Mouse (Mus musculus): ENCODE measurements around the gene 2310061I04Rik. TPM values are rescaled to one million over a fixed set of nuclear protein-coding genes. Genes with fewer than 3 reads are reported as not detected.

The 2310061I04Rik gene
- total RNA-seq, 2 experiments from 2014 or later, result 10.9 to 160 TPM

GRCm38 (mm10) chr17:35843514-35843913, 53.7 kb downstream of the 2310061I04Rik start:
- no peak for ATAC-seq (replicated peaks; ENCODE audit: low FRiP score, low TSS enrichment, poor library complexity, severe bottlenecking)

Other genes starting within 250 kb of the 2310061I04Rik start
- 32.5 and 44.2 TPM in 2 replicates for gene Vars2, start 229.8 kb downstream of the 2310061I04Rik start, total RNA-seq (2014; fragmentation: Nextera tagmentation)
- gene Vars2, start 229.8 kb downstream of the 2310061I04Rik start, total RNA-seq (2017), result 8.3 and 19.1 TPM in 2 replicates
- gene Gtf2h4, start 223.7 kb downstream of the 2310061I04Rik start, total RNA-seq (2014; fragmentation: Nextera tagmentation), result 30.3 and 52.4 TPM in 2 replicates
- 35.0 and 40.6 TPM in 2 replicates for gene Gtf2h4, start 223.7 kb downstream of the 2310061I04Rik start, total RNA-seq (2017)
- not detected in 2 replicates for gene Ddr1, start 192.8 kb downstream of the 2310061I04Rik start, total RNA-seq (2014; fragmentation: Nextera tagmentation)
- not detected in 2 replicates for gene Ddr1, start 192.8 kb downstream of the 2310061I04Rik start, total RNA-seq (2017)
- 9.4 and 18.1 TPM in 2 replicates for gene Ier3, start 75.7 kb downstream of the 2310061I04Rik start, total RNA-seq (2014; fragmentation: Nextera tagmentation)
- 16.1 and 18.2 TPM in 2 replicates for gene Ier3, start 75.7 kb downstream of the 2310061I04Rik start, total RNA-seq (2017)
- gene Flot1, start 74.2 kb downstream of the 2310061I04Rik start, total RNA-seq (2014; fragmentation: Nextera tagmentation), result 68.3 and 99.7 TPM in 2 replicates
- 73.0 and 82.4 TPM in 2 replicates for gene Flot1, start 74.2 kb downstream of the 2310061I04Rik start, total RNA-seq (2017)
- gene Tubb5, start 59.1 kb downstream of the 2310061I04Rik start, total RNA-seq (2014; fragmentation: Nextera tagmentation), result 823 and 947 TPM in 2 replicates
- 678 and 844 TPM in 2 replicates for gene Tubb5, start 59.1 kb downstream of the 2310061I04Rik start, total RNA-seq (2017)
- gene Mdc1, start 55.9 kb downstream of the 2310061I04Rik start, total RNA-seq (2014; fragmentation: Nextera tagmentation), result 71.8 and 74.8 TPM in 2 replicates
- gene Mdc1, start 55.9 kb downstream of the 2310061I04Rik start, total RNA-seq (2017), result 18.4 and 19.8 TPM in 2 replicates
- 27.0 and 32.4 TPM in 2 replicates for gene Nrm, start 36.1 kb downstream of the 2310061I04Rik start, total RNA-seq (2014; fragmentation: Nextera tagmentation)
- 15.0 and 26.4 TPM in 2 replicates for gene Nrm, start 36.1 kb downstream of the 2310061I04Rik start, total RNA-seq (2017)
- 11.9 and 13.3 TPM in 2 replicates for gene Ppp1r18, start 31.8 kb downstream of the 2310061I04Rik start, total RNA-seq (2014; fragmentation: Nextera tagmentation)
- gene Ppp1r18, start 31.8 kb downstream of the 2310061I04Rik start, total RNA-seq (2017), result 1.0 and 2.3 TPM in 2 replicates
- gene Dhx16, start 17.6 kb downstream of the 2310061I04Rik start, total RNA-seq (2014; fragmentation: Nextera tagmentation), result 132 and 133 TPM in 2 replicates
- gene Dhx16, start 17.6 kb downstream of the 2310061I04Rik start, total RNA-seq (2017), result 51.3 and 68.8 TPM in 2 replicates
- gene Atat1, start 12.6 kb upstream of the 2310061I04Rik start, total RNA-seq (2014; fragmentation: Nextera tagmentation), result 23.1 and 31.9 TPM in 2 replicates
- gene Atat1, start 12.6 kb upstream of the 2310061I04Rik start, total RNA-seq (2017), result 3.0 and 4.3 TPM in 2 replicates
- gene Mrps18b, start 19.0 kb upstream of the 2310061I04Rik start, total RNA-seq (2014; fragmentation: Nextera tagmentation), result 140 and 175 TPM in 2 replicates
- gene Mrps18b, start 19.0 kb upstream of the 2310061I04Rik start, total RNA-seq (2017), result 72.7 and 92.6 TPM in 2 replicates
- gene Ppp1r10, start 19.0 kb upstream of the 2310061I04Rik start, total RNA-seq (2014; fragmentation: Nextera tagmentation), result 80.8 and 95.1 TPM in 2 replicates
- gene Ppp1r10, start 19.0 kb upstream of the 2310061I04Rik start, total RNA-seq (2017), result 86.4 and 103 TPM in 2 replicates
- gene Abcf1, start 72.3 kb upstream of the 2310061I04Rik start, total RNA-seq (2014; fragmentation: Nextera tagmentation), result 132 and 157 TPM in 2 replicates
- 398 and 560 TPM in 2 replicates for gene Abcf1, start 72.3 kb upstream of the 2310061I04Rik start, total RNA-seq (2017)
- 27.1 and 28.2 TPM in 2 replicates for gene Gnl1, start 82.4 kb upstream of the 2310061I04Rik start, total RNA-seq (2014; fragmentation: Nextera tagmentation)
- 13.8 and 16.3 TPM in 2 replicates for gene Gnl1, start 82.4 kb upstream of the 2310061I04Rik start, total RNA-seq (2017)
- 41.0 and 48.3 TPM in 2 replicates for gene Prr3, start 82.8 kb upstream of the 2310061I04Rik start, total RNA-seq (2014; fragmentation: Nextera tagmentation)
- 20.5 and 31.3 TPM in 2 replicates for gene Prr3, start 82.8 kb upstream of the 2310061I04Rik start, total RNA-seq (2017)
- 6.8 and 10.1 TPM in 2 replicates for gene H2-T24, start 123.1 kb upstream of the 2310061I04Rik start, total RNA-seq (2014; fragmentation: Nextera tagmentation)
- 25.5 and 35.1 TPM in 2 replicates for gene H2-T24, start 123.1 kb upstream of the 2310061I04Rik start, total RNA-seq (2017)
- gene H2-T23, start 135.4 kb upstream of the 2310061I04Rik start, total RNA-seq (2014; fragmentation: Nextera tagmentation), result 55.6 and 98.1 TPM in 2 replicates
- 84.5 and 111 TPM in 2 replicates for gene H2-T23, start 135.4 kb upstream of the 2310061I04Rik start, total RNA-seq (2017)
- 17.1 and 25.6 TPM in 2 replicates for gene H2-T22, start 145.3 kb upstream of the 2310061I04Rik start, total RNA-seq (2014; fragmentation: Nextera tagmentation)
- 30.1 and 31.5 TPM in 2 replicates for gene H2-T22, start 145.3 kb upstream of the 2310061I04Rik start, total RNA-seq (2017)
- gene Gm6034, start 145.5 kb upstream of the 2310061I04Rik start, total RNA-seq (2014; fragmentation: Nextera tagmentation), result 0.52 TPM in 1 of 2 replicates, not detected in the other
- not detected in 2 replicates for gene Gm6034, start 145.5 kb upstream of the 2310061I04Rik start, total RNA-seq (2017)
- not detected in 2 replicates for gene Gm11127, start 160.9 kb upstream of the 2310061I04Rik start, total RNA-seq (2014; fragmentation: Nextera tagmentation)
- not detected in 2 replicates for gene Gm11127, start 160.9 kb upstream of the 2310061I04Rik start, total RNA-seq (2017)
- 0.22 and 1.5 TPM in 2 replicates for gene Gm19684, start 224.2 kb upstream of the 2310061I04Rik start, total RNA-seq (2014; fragmentation: Nextera tagmentation)
- gene Gm19684, start 224.2 kb upstream of the 2310061I04Rik start, total RNA-seq (2017), result 0.38 TPM in 1 of 2 replicates, not detected in the other
- not detected in 2 replicates for gene Gm7030, start 232.0 kb upstream of the 2310061I04Rik start, total RNA-seq (2014; fragmentation: Nextera tagmentation)
- gene Gm7030, start 232.0 kb upstream of the 2310061I04Rik start, total RNA-seq (2017), result not detected in 2 replicates

All from megakaryocyte-erythroid progenitor cell, adult 5-6 weeks (primary cell).